Mouse (Mus musculus) heart, embryonic 11.5 days (tissue): ENCODE results near the gene Synpo2. TPM values are rescaled to one million over a fixed set of nuclear protein-coding genes. Genes with fewer than 3 reads are reported as not detected.

Experiments used
- ATAC-seq: fragments of 200-750 bp; cut with Nextera tagmentation; replicated peaks from 2 replicates; pipeline ENCODE4 v1.8.0; 2017; ENCODE audit warnings: moderate library complexity; ENCODE audit not compliant: insufficient number of reproducible peaks, low FRiP score, low TSS enrichment
- H3K27ac ChIP-seq: fragments of 300-500 bp; sonication (generic); 2 replicates; pipeline ENCODE4 v1.5.1; 2014; ENCODE audit warnings: mild to moderate bottlenecking, low read depth, low read length
- H3K27me3 ChIP-seq: fragments of 300-500 bp; sonication (generic); 2 replicates; pipeline ENCODE4 v1.6.1; 2014; ENCODE audit warnings: mild to moderate bottlenecking, low read length, mixed read lengths; ENCODE audit not compliant: control insufficient read depth, insufficient read depth
- H3K36me3 ChIP-seq: fragments of 300-500 bp; sonication (generic); 2 replicates; pipeline ENCODE4 v1.6.1; 2014; ENCODE audit warnings: mild to moderate bottlenecking, low read length, moderate library complexity, mixed read lengths; ENCODE audit not compliant: control insufficient read depth, insufficient read depth
- H3K4me1 ChIP-seq: fragments of 300-500 bp; sonication (generic); 2 replicates; pipeline ENCODE4 v1.6.1; 2014; ENCODE audit warnings: low read length; ENCODE audit not compliant: control insufficient read depth, insufficient read depth
- H3K4me2 ChIP-seq: fragments of 300-500 bp; sonication (generic); 2 replicates; pipeline ENCODE4 v1.6.1; 2014; ENCODE audit warnings: mild to moderate bottlenecking, moderate library complexity
- H3K4me3 ChIP-seq: fragments of 300-500 bp; sonication (generic); 2 replicates; pipeline ENCODE4 v1.5.1; 2014; ENCODE audit warnings: low read depth, low read length
- H3K9ac ChIP-seq: fragments of 300-500 bp; sonication (generic); 2 replicates; pipeline ENCODE4 v1.6.1; 2014; ENCODE audit warnings: mild to moderate bottlenecking, low read depth, low read length, moderate library complexity
- H3K9me3 ChIP-seq: fragments of 300-500 bp; sonication (generic); replicated peaks from 2 replicates; pipeline ENCODE4 v1.6.1; 2016; ENCODE audit warnings: low read length; ENCODE audit not compliant: control insufficient read depth
- WGBS: fragments of 180-500 bp; shearing (Covaris S2); extraction: QIAGEN DNeasy Blood & Tissue Kit; methylation state at CpG from one replicate; pipeline ENCODE4 v1.1.7; 2014; ENCODE audit not compliant: insufficient replicate concordance; 5-methylcytosine and 5-hydroxymethylcytosine counted together
- polyA plus RNA-seq: library from polyadenylated mRNA; unstranded; fragments of >200 nt; fragmentation: Nextera tagmentation; extraction: Ambion mirVana; gene quantifications from 2 replicates; pipeline ENCODE4 v1.2.1, GENCODE M21; 2014

The Synpo2 gene
- polyA plus RNA-seq, 1 experiment from 2014 or later: 21.8 TPM

DNA sequence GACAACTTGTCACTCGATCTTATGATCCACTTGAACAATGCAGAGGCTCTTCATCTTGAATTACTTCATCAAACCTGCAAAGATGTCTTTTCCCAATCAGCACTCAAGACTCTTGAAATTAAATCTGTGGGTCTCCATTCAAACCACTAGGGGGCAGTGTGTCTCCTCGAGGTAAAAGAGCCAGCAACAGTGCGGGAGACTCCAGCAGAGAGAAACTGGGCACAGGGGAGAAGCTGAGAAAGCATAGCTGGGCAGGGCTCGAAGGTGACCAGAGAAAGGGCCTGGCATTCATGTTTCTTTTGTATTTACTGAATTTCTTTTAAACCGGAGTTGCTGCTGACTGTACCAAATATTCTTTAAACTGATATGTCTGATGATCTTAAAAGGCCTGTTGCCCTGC is 67.1 kb downstream of the Synpo2 start:
- Histone ChIP-seq H3K27me3 (no peaks in the 10 kb centered on the region), H3K36me3 (no peaks in the 10 kb centered on the region), H3K4me1 (peaks cover 27% of the 10 kb centered on the region), H3K4me3 (no peak overlapping the region), H3K27ac (no peak overlapping the region), H3K9me3 (no peaks in the 10 kb centered on the region), H3K9ac (no peak overlapping the region), H3K4me2 (no peak overlapping the region)
- WGBS: 8% methylated on average over 5 of the region's 5 CpGs
- no peak for ATAC-seq

DNA sequence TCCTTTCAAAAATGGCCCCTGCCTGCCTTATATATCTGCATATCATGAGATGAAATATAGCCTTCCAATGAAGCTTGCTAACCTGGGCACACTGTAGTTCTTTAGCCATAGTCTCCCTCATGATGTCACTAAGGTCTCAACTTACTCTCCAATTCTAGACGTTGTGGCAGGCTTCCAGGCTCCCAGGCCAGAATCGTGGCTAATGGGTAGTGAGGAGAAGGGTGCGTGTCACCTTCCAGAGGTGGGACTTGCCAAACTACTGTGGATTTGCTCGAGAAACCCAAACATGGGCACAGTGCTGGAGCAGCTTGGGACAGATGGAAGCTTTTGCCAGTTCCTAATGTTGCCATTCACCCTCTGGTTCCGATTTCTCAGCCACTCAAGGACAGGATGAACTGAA is 69.5 kb downstream of the Synpo2 start:
- 57% methylated on average over 5 of the region's 5 CpGs for WGBS
- Histone ChIP-seq H3K4me3 (no peak overlapping the region), H3K36me3 (no peaks in the 10 kb centered on the region), H3K4me1 (peaks cover 42% of the 10 kb centered on the region), H3K9ac (no peak overlapping the region), H3K27ac (no peak overlapping the region), H3K27me3 (no peaks in the 10 kb centered on the region), H3K4me2 (no peak overlapping the region), H3K9me3 (no peaks in the 10 kb centered on the region)
- no peak for ATAC-seq

GRCm38 (mm10) chr3:123164183-123164582 is 71.8 kb downstream of the Synpo2 start:
- Histone ChIP-seq H3K9ac (no peak overlapping the region), H3K9me3 (no peaks in the 10 kb centered on the region), H3K4me3 (no peak overlapping the region), H3K36me3 (no peaks in the 10 kb centered on the region), H3K27me3 (no peaks in the 10 kb centered on the region), H3K4me1 (peaks cover 43% of the 10 kb centered on the region), H3K27ac (peak overlapping the region; percentile 71), H3K4me2 (peak overlapping the region; percentile 36)
- 24% methylated on average over 1 of the region's 1 CpGs for WGBS
- ATAC-seq: no peak

DNA sequence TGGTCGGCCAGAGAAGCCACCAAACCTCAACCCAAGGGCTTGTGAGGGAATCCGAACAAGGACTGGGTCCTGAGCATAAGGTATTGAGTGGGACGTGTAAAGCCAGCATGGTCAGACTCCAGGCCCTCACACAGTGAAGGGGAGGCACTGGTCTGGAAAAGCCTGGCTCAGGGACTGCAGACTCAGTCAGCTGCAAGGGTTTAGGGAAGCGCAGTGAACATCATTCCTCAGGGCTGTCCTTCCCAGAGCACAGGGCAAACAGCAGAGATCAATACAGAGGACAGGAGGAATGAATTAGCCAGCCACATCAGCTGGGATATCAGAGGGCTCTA is 72.8 kb downstream of the Synpo2 start:
- Histone ChIP-seq H3K4me2 (no peak overlapping the region), H3K27ac (peak overlapping the region; percentile 36), H3K27me3 (no peaks in the 10 kb centered on the region), H3K4me1 (peaks cover 43% of the 10 kb centered on the region), H3K4me3 (no peak overlapping the region), H3K36me3 (no peaks in the 10 kb centered on the region), H3K9me3 (no peaks in the 10 kb centered on the region), H3K9ac (peak overlapping the region; percentile 40; the same call in 1 of the 2 replicates)
- 33% methylated on average over 4 of the region's 4 CpGs for WGBS
- no peak for ATAC-seq

GRCm38 (mm10) chr3:123162289-123163191 is 73.4 kb downstream of the Synpo2 start:
- Histone ChIP-seq H3K9ac (peak overlapping the region; percentile 40; the same call in 1 of the 2 replicates), H3K4me2 (no peak overlapping the region)

DNA sequence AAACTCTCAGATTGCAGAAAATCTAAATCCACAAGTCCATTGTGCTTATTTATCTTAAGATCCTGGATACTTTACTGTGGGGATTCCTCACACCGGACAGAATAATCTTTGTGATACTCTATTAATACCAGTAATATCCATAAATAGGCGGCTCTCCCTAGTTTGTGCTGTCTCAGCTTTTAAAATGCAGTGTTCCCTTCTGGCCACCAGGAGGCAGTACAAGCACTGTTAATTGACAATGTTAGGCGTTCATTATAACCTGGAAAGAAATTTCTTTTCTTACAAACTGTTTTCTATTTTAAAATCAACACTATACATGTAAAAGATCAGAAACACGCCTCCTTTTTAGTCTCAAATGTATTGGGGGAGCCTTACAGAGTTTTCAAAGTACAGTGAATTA is 75.2 kb downstream of the Synpo2 start:
- H3K27ac ChIP-seq: no peak overlapping the region
- no peaks in the 10 kb centered on the region for H3K9me3 ChIP-seq
- no peak overlapping the region for H3K4me3 ChIP-seq
- no peaks in the 10 kb centered on the region for H3K27me3 ChIP-seq
- no peak for ATAC-seq
- no peak overlapping the region for H3K4me2 ChIP-seq
- peaks cover 41% of the 10 kb centered on the region for H3K4me1 ChIP-seq
- 12% methylated on average over 4 of the region's 4 CpGs for WGBS
- no peaks in the 10 kb centered on the region for H3K36me3 ChIP-seq
- H3K9ac ChIP-seq: no peak overlapping the region

More at GRCm38 (mm10) chr3:123162289-123163191, 73.4 kb downstream of the Synpo2 start:
- Histone ChIP-seq H3K9me3 (no peaks in the 10 kb centered on the region), H3K36me3 (no peaks in the 10 kb centered on the region), H3K27me3 (no peaks in the 10 kb centered on the region), H3K27ac (peak overlapping the region; percentile 36), H3K4me1 (peaks cover 43% of the 10 kb centered on the region), H3K4me3 (no peak overlapping the region)
- no peak for ATAC-seq
- 21% methylated on average over 6 of the region's 6 CpGs for WGBS

DNA sequence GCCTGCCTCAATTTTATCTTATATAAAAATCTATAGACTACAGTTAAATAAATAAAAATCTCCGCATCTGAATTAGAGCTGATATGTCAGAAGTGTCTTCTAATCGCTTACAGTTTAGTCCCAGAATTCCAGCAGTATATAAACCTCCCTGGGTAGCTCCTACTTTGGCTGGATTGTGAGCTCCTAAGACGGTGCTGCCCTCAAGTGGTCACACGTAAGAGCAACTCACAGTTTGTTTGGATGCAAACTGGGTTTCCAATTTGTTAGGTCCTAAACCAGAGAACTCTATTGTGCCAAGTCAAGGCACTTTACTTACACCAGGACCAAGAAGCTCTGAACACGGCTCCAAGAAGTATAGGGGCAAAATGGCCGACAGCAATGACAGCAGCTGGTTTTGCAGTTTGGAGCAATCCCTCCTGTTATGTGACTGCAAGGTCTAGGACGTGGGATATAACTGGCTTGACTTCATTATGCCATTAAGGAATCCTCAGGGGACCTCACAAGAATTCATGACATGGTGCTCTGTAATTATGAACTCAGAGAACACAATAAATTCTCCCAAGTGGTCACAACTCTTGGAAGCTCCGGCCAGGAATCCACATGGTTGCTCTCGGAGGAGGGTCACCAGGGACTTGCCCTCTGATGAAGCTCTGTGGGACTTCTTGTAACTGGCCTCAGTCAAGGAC is 76.7 kb downstream of the Synpo2 start:
- Histone ChIP-seq H3K27me3 (no peaks in the 10 kb centered on the region), H3K4me3 (no peak overlapping the region), H3K9ac (no peak overlapping the region), H3K4me2 (no peak overlapping the region), H3K9me3 (no peaks in the 10 kb centered on the region), H3K27ac (no peak overlapping the region), H3K36me3 (no peaks in the 10 kb centered on the region), H3K4me1 (peaks cover 26% of the 10 kb centered on the region)
- 0 out of 2 replicates have a peak, but pooled peaks have one; percentile 49 for ATAC-seq
- 34% methylated on average over 9 of the region's 9 CpGs for WGBS

DNA sequence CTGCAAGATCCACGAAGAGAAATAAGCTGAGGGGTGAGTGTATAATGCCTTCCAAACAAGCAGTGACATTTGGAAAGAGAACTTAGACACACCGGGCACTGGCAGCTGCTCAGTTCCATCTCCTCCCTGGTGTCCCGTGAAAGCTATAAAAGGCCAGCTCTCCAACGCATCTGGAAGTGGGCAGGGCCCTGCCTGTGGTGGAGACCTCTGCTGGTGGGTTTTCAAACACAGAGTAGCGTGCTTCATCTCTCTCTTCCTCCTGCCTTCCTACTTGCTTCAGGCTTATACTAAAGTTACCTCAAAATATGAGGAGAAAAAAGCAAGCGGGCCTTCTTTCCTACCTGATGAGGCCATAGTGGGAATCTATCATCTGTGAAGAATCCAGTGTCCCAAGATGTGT is 77.4 kb downstream of the Synpo2 start:
- H3K4me2 ChIP-seq: no peak overlapping the region
- no peaks in the 10 kb centered on the region for H3K27me3 ChIP-seq
- H3K36me3 ChIP-seq: no peaks in the 10 kb centered on the region
- no peak overlapping the region for H3K9ac ChIP-seq
- H3K27ac ChIP-seq: no peak overlapping the region
- WGBS: 32% methylated on average over 6 of the region's 6 CpGs
- ATAC-seq: no peak
- peaks cover 21% of the 10 kb centered on the region for H3K4me1 ChIP-seq
- H3K9me3 ChIP-seq: no peaks in the 10 kb centered on the region
- H3K4me3 ChIP-seq: no peak overlapping the region
